Mouse (Mus musculus): ENCODE results near the gene Ncbp1.

Gene Ncbp1

DNA sequence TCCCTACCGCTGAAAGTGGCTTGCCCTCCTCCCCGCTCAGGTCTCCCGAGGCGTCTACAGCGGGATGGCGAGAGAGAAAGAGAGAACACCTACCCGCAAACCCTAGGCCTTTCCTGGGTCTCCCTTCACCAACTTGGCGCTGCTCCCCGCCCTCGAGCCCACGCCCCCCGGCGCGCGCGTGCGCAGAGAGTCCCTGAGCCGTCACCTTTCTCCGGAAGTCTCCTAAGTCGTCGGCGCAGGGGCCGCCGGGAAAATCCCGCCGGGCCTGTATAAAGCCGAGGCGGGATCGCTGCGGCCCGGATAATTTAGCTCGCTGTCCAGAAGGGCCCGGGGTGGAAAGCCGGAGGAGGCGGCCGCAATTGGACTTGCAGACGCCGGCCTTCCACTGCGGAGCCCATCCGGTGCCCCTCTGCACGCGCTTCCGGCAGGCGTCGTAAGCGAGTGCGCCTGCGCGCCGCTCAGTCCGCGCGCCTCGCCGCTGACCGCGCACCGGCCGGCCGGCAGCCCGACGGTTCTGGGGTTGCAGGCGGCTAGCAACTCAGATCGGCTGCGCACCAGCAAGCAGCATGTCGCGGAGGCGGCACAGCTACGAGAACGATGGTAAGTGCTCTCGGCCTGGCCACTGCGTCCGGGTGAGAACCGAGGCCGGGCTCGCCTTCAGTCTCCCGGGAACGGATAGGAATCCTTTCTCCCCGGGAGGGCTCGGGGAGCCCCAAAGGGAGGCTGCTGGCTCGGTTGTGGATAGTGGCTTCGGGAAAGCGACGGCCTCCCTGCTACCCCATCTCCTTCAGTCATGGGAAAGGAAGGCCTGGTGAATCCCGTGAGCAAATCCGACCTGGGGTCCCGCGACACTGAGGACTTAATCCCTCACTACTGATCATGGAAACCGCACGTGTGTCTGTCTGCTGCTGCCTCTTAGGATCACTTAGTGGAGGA is at the start of gene Ncbp1, which contains the start of gene Tstd2:
Gene Ncbp1, plus strand, starts transcription at position 327 of the 936 bp plus-strand sequence.
Gene Tstd2, minus strand, starts transcription at position 408 of the 936 bp plus-strand sequence.
- peak; percentile 92 for DNase-seq (ENCODE audit: low spot score)

DNA sequence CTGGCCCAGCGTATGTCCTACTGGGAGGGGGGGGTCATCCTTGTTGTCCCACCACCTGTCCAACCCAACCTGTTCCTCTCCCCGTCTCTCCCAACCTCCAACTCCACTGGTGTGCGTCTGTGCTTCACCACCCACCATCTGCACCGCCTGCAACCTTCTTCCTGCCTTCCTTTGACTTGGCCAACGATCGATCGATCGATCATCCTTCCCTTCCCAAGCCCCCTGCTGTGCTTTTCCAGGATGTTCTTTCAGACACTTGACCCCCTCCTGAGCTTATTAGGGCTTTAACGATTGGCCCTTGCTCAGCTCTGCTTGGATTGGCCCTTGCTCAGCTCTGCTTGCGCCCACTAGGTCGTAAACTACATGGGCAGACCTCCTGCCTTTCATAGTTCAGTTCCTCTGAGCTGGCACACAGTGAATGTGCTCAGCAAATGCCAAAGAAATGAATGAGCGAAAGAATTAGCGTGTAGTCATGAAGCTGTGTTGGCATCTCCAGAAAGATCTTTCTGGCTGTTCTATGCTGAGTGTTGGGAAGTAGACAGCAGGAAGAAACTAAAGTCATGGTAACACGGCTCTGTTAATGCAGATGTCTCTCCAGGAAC is 48.8 kb upstream of the Ncbp1 start:
- no peak for DNase-seq (ENCODE audit: low spot score)

DNA sequence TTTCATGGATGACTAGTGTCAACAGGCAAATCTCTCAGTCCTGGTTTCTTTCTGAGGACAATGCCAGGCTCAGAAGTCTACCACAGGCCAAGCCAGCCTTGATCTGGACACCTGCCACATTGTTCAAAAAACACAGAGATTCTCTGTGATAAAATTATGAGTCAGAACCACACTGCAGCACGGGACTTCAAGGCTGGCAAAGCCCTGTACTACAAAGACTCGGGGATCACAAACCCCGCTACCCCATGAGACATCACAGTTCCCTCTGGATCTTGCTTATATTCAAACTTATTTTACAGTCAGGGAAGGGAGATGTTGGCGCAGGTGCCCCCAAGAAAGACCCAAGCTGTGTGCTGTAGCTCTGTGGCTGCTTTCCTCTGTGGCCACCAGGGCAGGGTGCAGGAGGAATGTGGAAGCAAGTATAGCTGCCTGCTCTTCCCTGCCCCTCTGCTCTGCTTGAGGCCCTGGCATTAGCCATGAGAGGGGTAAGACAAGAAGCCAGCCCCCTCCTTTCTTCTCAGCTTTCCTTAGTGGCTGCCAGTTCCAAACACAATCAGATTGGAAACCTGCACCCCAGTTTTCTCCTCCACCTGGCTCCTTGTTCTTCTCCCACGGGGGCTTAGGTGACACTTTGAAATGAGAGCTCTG is 45.9 kb upstream of the Ncbp1 start:
- DNase-seq (ENCODE audit: low spot score): no peak

DNA sequence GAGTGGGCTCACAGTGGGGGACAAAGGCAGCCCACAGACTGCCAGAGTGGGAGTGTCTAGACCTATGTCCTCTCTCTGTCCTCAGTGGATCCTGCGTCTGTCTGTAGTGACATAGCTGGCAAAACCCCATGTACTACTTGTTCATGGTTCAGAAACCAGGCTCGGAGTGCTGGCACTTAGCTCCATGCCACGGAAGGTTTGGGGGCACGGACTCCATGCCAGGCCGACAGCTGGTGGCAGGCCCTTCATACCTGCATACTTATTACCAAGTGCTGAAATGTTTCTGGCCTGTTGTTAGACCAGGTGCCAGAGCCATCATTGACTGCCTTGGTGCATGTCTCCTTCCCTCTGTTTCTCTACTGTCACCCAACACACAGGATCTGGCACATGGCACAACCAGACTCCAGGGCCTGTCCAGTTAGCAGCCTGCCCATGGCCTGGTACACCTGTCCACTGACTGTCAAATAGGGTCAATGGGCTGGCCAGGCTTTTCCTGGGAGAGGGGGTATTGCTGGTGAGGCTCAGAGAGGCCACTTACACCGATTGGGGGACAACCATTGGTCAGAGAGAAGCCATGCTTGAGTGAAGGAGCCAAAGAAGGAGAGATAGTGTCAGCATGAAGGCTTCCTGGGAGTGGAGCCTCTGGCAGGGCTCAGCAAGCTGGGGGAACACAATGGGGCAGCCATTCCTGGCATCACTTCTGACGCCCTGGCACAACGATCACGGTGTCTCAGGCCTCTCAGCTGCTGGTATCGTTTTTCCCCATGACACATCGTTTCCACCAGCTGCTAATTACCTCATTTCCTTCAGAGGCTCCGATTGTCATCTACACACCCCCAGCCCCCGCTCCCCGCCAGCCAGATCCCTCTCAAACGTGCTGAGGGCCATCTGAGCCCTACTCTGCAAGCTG is 43.2 kb upstream of the Ncbp1 start:
- DNase-seq (ENCODE audit: low spot score): no peak

DNA sequence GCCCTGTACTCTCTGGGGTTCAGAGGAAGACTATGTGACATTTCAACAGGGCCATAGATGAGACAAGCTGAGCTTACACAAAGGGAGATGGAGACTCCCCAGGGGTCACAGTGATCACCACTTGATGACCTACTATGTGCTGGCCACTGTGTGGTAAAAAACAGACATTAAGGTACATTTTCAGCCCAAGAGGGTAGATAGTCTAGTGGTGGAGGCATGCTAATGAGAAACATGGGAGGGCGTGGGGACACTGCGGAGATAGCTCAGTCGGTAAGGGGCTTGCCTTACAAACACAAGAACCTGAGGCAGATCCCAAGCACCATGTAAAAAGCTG is 42.6 kb upstream of the Ncbp1 start:
- DNase-seq (ENCODE audit: low spot score): no peak

DNA sequence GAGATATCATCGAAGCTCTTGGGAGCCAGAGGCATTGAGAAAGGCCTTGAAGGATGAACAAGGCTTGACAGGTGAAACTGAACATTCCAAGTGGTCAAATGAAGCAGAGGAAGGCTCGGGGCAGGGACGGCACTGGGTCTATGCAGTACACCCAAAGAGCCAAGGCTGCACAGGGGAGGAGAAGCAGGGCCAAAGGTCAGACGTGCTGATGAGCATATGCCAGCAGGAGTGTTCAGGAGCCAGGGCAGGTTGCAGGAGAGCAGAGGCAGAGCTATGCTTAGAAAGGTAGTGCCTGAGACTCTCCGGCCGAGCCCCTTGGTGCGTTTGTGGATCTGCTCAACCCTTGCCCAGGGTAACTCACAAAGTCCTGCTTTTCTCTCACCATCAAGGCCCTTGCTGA is 41.9 kb upstream of the Ncbp1 start:
- no peak for DNase-seq (ENCODE audit: low spot score)

DNA sequence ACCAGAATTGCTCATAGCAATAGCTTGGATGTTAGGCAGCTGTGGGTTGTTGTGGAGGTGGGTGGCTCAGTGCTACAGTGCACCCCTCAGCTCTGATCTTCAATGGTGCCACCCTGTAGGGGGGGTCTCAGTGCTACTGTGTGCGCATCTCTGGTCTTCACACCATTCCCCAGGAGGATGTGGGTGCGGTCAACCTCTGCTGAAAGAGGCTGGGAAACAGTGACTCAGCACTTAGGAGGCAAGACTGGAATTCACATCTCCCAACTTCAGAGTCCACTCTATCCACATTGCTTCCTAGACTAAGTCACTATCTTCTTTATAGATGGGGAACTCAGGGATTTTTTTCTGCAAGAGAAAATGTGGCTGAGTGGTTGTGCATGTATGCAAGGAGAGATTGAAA is 40.8 kb upstream of the Ncbp1 start:
- DNase-seq (ENCODE audit: low spot score): no peak

DNA sequence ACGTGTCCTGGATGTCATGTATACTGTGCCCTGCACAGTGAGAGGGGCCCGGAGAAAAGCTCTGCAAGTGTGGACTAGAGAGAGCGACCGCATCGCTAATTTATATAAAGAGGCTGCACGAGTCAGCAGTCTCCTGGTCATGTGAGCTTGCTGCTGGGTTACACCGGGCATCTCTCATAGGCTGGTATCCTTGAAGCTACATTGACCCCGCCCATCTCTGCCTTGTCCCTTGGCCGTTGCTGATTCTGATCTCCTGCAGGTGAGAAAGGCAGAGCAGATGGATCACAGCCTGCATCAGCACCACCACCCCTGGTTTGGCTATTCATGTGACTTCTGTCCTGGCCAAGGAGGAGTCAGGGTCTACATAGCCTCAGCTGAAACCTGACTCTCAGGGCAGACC is 39.3 kb upstream of the Ncbp1 start:
- DNase-seq (ENCODE audit: low spot score): no peak

DNA sequence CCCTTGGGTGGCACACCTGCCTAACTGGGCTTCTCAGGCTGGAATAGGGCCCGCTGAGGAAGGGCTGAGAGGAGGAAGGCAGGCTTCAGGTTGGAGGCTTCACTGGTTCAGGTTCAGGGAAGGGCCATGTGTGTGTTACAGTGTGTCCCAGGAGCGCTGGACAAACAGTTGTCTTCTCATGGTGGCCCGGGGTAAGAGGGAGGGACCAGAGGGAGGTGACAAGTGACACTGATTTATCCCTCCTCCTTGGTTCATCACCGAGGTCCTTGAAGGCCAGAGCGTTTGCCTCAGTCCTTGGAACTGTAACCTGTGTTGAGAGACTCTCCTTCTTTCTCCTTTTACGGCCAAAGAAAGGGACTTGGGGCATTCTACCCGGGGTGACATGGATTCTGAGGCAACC is 37.9 kb upstream of the Ncbp1 start:
- DNase-seq (ENCODE audit: low spot score): no peak

DNA sequence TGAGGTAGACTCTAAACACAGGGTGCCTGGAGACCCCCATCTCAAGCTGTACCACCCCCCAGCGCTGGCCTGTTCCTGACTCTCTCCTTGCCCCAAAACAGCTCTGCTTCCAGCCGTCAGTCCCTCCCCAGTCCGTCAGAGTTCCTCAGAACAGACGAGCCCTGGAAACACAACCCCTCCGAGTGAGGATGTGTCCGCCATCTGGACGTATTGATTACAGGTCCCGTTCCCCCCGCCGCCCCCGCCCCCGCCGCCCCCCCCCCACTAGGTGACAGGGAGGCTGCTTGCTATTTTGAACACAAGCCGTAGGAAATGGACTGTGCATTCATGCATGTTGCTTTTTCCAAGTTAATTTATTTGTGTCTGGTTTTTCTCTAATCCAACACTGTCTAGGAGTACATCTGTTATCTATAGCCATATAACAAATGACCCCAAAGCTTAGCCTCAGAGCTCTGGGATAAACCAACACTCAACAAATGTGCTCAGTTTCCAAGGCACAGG is 37.2 kb upstream of the Ncbp1 start:
- DNase-seq (ENCODE audit: low spot score): no peak

DNA sequence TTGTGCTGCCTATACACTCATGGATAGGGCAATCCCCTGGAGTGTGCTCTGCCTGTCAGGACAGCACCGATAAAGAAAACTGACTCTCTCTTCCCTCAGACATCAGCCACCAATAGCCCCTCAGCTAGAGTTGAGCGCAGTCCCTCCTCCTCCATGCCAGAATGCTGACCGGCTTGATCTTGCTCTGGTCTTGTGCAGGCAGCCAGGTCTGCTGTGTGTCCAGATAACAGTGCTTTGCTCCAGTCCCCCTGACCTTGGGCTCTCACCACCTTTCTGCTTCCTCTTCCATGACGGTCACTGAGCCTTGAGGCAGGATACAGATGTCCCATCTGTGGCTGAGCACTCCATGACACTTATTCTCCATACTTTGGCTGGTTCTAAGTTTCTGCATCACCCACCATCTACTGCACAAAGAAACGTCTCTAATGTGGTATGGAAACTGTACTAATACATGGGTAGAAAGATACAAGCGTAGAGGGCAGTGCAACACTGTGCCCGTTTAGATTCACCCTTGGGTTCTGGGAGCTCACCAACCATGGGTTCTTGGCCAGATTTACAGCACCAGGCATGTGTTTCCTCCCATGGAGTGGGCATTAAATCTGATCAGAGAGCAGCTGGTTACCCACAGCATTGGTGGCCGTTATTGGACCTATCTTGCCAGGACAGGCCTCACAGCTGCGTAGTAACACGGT is 36.2 kb upstream of the Ncbp1 start:
- DNase-seq (ENCODE audit: low spot score): no peak

DNA sequence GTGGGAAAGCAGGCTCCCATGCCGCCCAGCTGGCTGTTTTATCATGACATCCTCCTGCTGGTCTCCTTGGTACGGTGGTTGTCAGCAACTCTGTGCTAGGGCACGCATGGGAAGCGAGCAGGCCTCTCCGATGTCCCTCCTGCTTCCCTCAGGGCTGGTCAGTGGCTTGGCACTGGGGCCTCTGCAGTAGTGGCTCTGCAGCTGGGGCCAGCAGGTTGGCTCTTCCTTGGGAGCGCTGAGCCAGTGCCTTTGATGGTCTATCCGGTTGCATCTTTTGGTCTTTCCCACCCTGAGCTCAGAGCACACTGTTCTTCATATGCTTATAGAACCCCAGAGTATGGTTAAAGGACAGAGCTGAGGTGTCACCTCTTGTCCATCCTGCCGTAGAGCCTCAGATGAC is 28.3 kb upstream of the Ncbp1 start:
- DNase-seq (ENCODE audit: low spot score): no peak

DNA sequence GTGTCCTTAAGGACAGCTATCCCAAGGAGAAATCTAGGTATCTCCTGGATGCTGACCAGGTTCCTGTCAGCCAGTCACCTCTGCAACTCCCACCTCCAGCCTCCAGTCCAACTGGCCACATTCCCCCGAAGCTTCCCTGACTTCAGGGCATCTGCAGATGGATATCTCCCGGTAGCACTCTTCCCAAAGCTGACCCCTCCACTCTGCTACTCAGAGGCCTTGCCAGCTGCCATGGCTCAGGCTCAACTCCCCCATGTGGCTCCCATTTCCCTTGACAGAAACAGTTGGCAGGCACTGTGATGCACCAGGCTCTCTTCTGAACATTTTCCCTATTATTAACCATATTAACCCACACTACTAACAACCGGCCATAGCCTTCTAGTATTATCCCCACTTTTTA is 27.1 kb upstream of the Ncbp1 start:
- no peak for DNase-seq (ENCODE audit: low spot score)

DNA sequence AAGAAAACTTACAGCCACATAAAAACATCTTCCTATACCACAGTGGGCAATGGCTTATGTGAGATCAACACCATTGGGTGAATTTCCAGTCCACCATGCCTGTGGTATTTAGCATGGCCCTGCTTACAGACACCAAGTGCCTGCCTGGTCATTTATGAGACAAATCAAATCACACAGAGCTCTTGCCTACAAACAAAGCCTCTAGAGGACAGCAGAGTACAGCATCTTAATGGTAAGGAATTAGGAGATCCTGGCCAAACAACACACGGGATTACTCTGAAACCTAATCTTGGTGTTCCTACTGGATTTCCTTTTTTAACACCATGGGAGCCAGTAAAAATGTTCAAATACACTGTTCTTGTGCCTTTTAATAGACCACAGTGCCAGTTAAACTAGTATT is 23.1 kb upstream of the Ncbp1 start:
- DNase-seq (ENCODE audit: low spot score): no peak

DNA sequence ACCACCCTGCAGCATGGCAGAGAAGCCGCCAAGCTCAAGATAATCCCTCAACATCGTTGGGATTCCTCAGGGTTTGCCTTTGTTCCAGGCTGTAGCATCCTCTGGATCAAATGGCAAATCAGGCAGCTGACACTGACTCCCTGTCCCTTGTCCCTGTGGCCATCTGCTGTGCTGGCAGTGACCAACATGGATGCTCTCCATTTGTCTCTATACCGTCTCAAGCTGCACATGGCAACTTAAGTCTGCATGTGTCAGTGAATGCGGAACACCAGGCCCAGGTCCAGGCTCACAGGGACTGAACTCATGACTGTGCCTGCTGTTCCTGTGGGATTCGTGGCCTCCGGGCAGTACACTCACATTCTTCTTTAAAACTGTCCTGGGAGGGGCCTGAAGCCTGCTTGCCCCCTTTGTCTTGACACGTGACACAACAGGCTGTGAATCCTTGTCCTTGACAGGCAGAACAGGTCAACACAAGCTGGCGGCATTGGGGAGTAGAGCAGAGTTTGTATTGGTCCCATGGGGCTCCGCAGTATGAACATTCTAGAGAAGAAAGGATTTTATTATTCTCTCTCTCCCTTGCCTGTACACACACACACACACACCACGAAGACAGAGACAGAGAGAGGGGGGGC is 21.8 kb upstream of the Ncbp1 start:
- DNase-seq (ENCODE audit: low spot score): peak; percentile 64

DNA sequence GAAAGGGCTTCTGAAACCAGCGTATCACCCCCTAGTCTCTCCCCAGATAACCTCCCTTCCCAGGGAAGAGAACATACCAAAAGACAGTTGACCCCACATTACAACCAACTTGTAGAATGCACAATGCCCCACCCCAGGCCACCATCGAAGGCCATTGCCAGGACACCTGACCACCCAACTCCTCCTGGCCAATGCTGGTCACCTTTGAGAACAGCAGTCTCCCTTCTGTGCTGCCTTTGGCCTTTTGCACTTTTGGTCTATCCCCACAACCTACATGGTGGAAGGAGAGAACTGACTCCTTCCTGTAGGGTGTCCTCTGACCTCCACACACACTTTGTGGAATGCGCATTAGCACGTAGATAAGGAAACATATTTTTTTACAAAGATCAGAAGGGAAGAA is 20.9 kb upstream of the Ncbp1 start:
- no peak for DNase-seq (ENCODE audit: low spot score)

DNA sequence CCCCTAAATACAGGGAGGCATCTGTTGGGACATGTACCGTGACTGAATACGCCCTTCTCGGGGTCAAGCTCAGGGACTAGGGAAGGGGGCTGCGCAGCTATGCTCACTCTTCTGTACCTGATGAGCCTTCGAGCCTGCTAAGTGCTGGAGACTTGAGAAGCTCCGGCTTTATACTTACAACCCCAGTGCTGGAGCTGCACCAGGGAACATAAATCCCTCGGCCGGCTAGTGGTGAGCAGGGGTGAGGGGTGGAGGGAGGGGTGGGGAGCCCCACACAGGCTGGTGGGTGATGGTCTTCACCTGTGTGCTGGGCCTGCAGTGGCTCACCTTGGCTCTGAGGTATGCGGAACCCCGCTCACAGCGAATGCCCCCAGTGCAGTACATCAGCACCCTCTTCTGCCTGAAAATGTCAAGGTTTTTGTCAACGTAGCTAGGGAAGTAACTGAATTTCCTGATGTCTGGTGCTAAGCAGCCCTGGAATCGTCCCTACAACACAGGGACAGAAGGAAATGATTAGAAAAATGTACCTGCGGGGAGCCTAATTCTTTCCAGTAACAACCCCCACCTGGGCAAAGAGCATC is 18.8 kb upstream of the Ncbp1 start:
- DNase-seq (ENCODE audit: low spot score): no peak

DNA sequence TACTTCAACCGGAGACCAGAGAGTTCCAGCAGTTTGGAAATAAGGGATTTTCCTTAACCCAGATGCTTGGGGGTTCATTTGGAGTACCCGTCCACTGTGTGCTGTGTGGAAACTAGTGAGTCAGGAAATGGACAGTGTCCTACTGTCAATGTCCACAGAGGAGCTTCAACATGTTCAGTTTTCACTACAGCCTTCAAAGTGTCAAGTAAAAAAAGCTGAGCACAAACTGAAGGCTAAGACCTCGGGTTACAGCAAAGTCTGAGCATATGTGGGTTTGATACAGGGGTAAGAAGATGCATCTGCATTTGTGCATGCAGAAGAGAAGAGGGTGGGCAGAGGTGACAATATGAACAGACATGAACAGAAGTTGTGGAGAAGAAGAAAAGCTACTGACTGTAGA is 17.6 kb upstream of the Ncbp1 start:
- DNase-seq (ENCODE audit: low spot score): no peak

DNA sequence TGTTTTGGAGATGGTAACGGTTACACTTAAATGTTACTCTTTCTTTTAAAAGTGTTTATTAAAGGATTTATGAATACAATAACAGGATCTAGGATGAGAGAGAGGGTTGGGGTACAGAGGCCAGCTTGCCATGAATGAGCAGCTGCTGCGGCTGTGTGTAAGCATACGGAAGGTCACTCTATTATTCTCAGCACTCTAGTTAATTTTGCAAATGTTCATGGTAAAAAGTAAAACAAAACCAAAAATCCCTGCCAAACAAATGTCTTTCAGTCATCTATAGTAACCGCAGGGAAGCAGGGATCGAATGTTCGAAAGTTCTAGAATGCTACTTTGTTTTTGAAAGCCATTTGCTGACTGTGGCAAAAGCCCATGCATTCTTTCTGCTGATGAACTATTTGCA is 15.1 kb upstream of the Ncbp1 start:
- no peak for DNase-seq (ENCODE audit: low spot score)

DNA sequence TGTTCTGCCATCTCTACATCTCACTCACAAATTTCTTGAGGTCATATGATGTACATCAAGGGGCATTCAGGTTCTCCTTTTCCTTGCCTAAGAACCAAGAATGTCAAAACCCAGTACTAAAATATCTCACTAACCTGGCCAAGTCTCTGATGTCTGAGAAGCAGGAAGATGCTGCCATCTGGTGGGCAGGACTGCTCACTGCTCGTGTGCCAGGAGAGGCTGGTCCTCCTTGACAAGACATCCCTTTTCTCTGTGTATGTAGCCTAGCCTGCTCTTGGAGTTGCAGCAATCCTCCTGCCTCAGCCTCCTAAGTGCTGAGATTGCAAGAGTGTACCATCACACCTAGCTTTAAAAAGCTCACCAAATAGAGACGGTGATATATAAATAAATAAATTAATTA is 11.9 kb upstream of the Ncbp1 start:
- peak; percentile 24 for DNase-seq (ENCODE audit: low spot score)
